Mouse (Mus musculus) heart, postnatal 0 days (tissue): ENCODE results near the gene Atp13a5. TPM values are rescaled to one million over a fixed set of nuclear protein-coding genes. Genes with fewer than 3 reads are reported as not detected.

Experiments
- ATAC-seq: fragments of 200-750 bp; cut with Nextera tagmentation; 2 replicates; pipeline ENCODE4 v1.8.0; 2017; ENCODE audit warnings: low read depth, moderate number of reproducible peaks, moderate library complexity; ENCODE audit not compliant: insufficient read depth
- DNase-seq: peaks from one replicate; pipeline ENCODE4 v3.0.0-alpha.2; 2016; ENCODE audit warnings: low spot score
- H3K27ac ChIP-seq: fragments of 300-500 bp; sonication (generic); 2 replicates; pipeline ENCODE4 v1.5.1; 2014; ENCODE audit warnings: low read depth, mild to moderate bottlenecking
- H3K27me3 ChIP-seq: fragments of 300-500 bp; sonication (generic); 2 replicates; pipeline ENCODE4 v1.6.1; 2014; ENCODE audit warnings: low read length, mixed read lengths; ENCODE audit not compliant: control insufficient read depth, insufficient read depth
- H3K36me3 ChIP-seq: fragments of 300-500 bp; sonication (generic); replicated peaks from 2 replicates; pipeline ENCODE4 v1.6.1; 2014; ENCODE audit warnings: low read length, mixed read lengths; ENCODE audit not compliant: control insufficient read depth, insufficient read depth
- H3K4me1 ChIP-seq: fragments of 300-500 bp; sonication (generic); 2 replicates; pipeline ENCODE4 v1.6.1; 2014; ENCODE audit warnings: antibody characterized with exemption; ENCODE audit not compliant: control insufficient read depth, insufficient read depth
- H3K4me2 ChIP-seq: fragments of 300-500 bp; sonication (generic); 2 replicates; pipeline ENCODE4 v1.6.1; 2014; ENCODE audit warnings: low read depth, mild to moderate bottlenecking, low read length, moderate library complexity
- H3K4me3 ChIP-seq: fragments of 300-500 bp; sonication (generic); 2 replicates; pipeline ENCODE4 v1.5.1; 2014; ENCODE audit warnings: low read depth, low read length
- H3K9ac ChIP-seq: fragments of 300-500 bp; sonication (generic); replicated peaks from 2 replicates; pipeline ENCODE4 v1.6.1; 2014; ENCODE audit warnings: low read depth, low read length, mixed read lengths
- H3K9me3 ChIP-seq: fragments of 300-500 bp; sonication (generic); replicated peaks from 2 replicates; pipeline ENCODE4 v1.6.1; 2016; ENCODE audit warnings: low read length; ENCODE audit not compliant: control insufficient read depth
- CTCF ChIP-seq: IDR thresholded peaks from 2 replicates; pipeline ENCODE4 v1.5.1; 2016; ENCODE audit warnings: antibody characterized with exemption, control low read depth, low read depth
- EP300 ChIP-seq: IDR thresholded peaks from 2 replicates; pipeline ENCODE4 v1.6.1; 2016; ENCODE audit warnings: antibody characterized with exemption, low read depth
- WGBS: fragments of 180-500 bp; shearing (Covaris S2); extraction: QIAGEN DNeasy Blood & Tissue Kit; methylation state at CpG from one replicate; pipeline ENCODE4 v1.1.7; 2014; 5-methylcytosine and 5-hydroxymethylcytosine counted together
- polyA plus RNA-seq: library from polyadenylated mRNA; unstranded; fragments of >200 nt; fragmentation: Nextera tagmentation; extraction: Ambion mirVana; gene quantifications from 2 replicates; pipeline ENCODE4 v1.2.1, GENCODE M21; 2015
- total RNA-seq: library from RNA; depleted of rRNA; stranded (reverse); fragments of >200 nt; gene quantifications from 2 replicates; pipeline ENCODE4 v1.2.3, GENCODE M21; 2014; ENCODE audit warnings: low replicate concordance

The Atp13a5 gene
- total and polyA plus RNA-seq, 2 experiments from 2014 or later: not detected

- H3K27ac ChIP-seq: no peak overlapping the region
- ATAC-seq: no peak
- H3K27me3 ChIP-seq: no peaks in the 10 kb centered on the region
- WGBS: 63% methylated on average over 3 of the region's 3 CpGs
- H3K4me2 ChIP-seq: no peak overlapping the region
- H3K4me1 ChIP-seq: no peaks in the 10 kb centered on the region
- no peak for DNase-seq
- H3K4me3 ChIP-seq: no peak overlapping the region
- H3K9ac ChIP-seq: no peak overlapping the region
- no peaks in the 10 kb centered on the region; the same call in 1 of the 2 replicates for H3K9me3 ChIP-seq
- TF ChIP-seq EP300 (no peak), CTCF (no peak)
- H3K36me3 ChIP-seq: no peaks in the 10 kb centered on the region
Measured at GRCm38 (mm10) chr16:29315391-29315790, 63.1 kb downstream of the Atp13a5 start.

- no peaks in the 10 kb centered on the region for H3K4me1 ChIP-seq
- H3K9ac ChIP-seq: no peak overlapping the region
- no peak overlapping the region for H3K4me2 ChIP-seq
- H3K9me3 ChIP-seq: no peaks in the 10 kb centered on the region; the same call in 1 of the 2 replicates
- H3K27me3 ChIP-seq: no peaks in the 10 kb centered on the region
- H3K27ac ChIP-seq: no peak overlapping the region
- ATAC-seq: no peak
- H3K36me3 ChIP-seq: no peaks in the 10 kb centered on the region
- TF ChIP-seq CTCF: no peak
- no peak for TF ChIP-seq EP300
- WGBS: 76% methylated on average over 3 of the region's 3 CpGs
- H3K4me3 ChIP-seq: no peak overlapping the region
- DNase-seq: no peak
Measured at GRCm38 (mm10) chr16:29314991-29315390, 63.5 kb downstream of the Atp13a5 start.

DNA sequence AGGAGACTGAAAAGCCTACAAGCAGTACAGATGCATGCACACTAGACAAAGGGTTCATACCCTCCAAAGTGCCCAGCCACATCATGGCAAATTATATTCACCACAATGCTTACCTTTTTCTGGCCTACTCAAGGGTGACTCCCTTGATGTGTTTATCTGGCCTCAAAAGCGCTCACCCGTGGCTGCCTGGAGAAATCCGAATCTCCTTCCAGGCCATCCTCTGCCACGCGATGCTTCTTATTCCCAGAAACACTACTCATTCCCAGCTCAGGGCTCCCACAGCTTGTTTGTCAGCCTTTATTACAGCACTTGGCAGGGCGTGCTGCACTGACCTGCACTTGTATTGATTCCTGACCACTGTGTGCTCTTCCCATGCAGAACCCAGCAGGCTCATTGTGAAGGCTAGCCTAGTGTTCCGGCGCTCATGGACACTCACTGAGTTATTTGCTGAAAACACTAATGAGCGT, 80.9 kb downstream of the Atp13a5 start:
- Histone ChIP-seq H3K4me1 (no peaks in the 10 kb centered on the region), H3K4me3 (no peak overlapping the region), H3K9me3 (no peaks in the 10 kb centered on the region), H3K27ac (no peak overlapping the region), H3K36me3 (no peaks in the 10 kb centered on the region), H3K4me2 (no peak overlapping the region), H3K9ac (no peak overlapping the region), H3K27me3 (no peaks in the 10 kb centered on the region)
- ATAC-seq: no peak
- no peak for DNase-seq
- no peak for TF ChIP-seq EP300
- 85% methylated on average over 9 of the region's 9 CpGs for WGBS

DNA sequence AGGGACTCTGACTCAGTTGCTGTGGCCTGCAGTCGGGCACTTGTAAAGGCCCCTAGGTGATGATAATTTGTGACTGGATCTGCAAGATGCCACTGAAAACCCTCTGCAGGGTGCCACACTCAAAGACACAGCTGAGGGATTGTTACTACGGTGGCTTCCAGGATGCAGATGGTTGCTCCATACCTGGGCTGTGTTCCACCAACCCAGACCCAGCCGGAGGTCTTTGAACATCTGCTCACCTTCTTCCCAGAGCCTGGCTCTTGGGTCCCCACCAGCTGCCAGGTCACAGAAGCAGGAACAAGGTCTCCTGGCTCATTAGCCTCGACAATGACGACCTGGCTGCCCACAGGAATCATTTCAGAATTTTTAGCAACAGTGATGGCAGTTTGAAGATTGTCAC, 97.8 kb downstream of the Atp13a5 start:
- no peak overlapping the region for H3K4me3 ChIP-seq
- H3K27me3 ChIP-seq: no peaks in the 10 kb centered on the region
- ATAC-seq (no peak), DNase-seq (no peak)
- no peak overlapping the region for H3K27ac ChIP-seq
- no peak overlapping the region for H3K4me2 ChIP-seq
- H3K4me1 ChIP-seq: no peaks in the 10 kb centered on the region
- H3K9ac ChIP-seq: no peak overlapping the region
- 59% methylated on average over 5 of the region's 5 CpGs for WGBS
- H3K9me3 ChIP-seq: no peaks in the 10 kb centered on the region
- TF ChIP-seq CTCF (no peak), EP300 (no peak)
- H3K36me3 ChIP-seq: no peaks in the 10 kb centered on the region

GRCm38 (mm10) chr16:29254325-29254724, 124.2 kb downstream of the Atp13a5 start:
- Histone ChIP-seq H3K4me3 (no peak overlapping the region), H3K27ac (no peak overlapping the region), H3K9me3 (no peaks in the 10 kb centered on the region), H3K27me3 (no peaks in the 10 kb centered on the region), H3K4me1 (no peaks in the 10 kb centered on the region), H3K36me3 (no peaks in the 10 kb centered on the region), H3K9ac (no peak overlapping the region), H3K4me2 (no peak overlapping the region)
- DNase-seq (no peak), ATAC-seq (no peak)
- WGBS: 68% methylated on average over 4 of the region's 4 CpGs
- no peak for TF ChIP-seq CTCF
- TF ChIP-seq EP300: no peak

DNA sequence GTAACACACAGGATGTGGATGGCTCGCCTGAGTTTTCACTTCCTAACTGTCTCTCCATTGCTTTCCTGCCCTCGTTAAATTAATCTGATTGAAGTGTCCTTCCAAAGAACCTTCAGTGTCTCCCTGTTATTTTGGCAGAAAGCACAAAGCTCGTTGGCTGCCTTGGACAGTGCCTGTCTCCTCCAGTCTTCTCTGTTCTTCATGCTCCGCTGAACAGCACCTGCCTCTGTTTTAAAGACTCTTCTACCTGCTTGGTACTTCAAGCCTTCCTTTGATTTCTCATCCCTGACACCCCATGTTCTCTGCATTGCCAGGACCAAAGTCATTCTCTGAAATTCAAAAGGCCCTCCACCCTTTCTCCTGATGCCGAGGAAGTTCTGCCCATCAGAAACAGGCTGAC, 142.6 kb downstream of the Atp13a5 start:
- Histone ChIP-seq H3K9ac (no peak overlapping the region), H3K36me3 (no peaks in the 10 kb centered on the region), H3K9me3 (no peaks in the 10 kb centered on the region), H3K4me3 (no peak overlapping the region), H3K4me2 (no peak overlapping the region), H3K27me3 (no peaks in the 10 kb centered on the region), H3K27ac (no peak overlapping the region), H3K4me1 (no peaks in the 10 kb centered on the region)
- no peak for TF ChIP-seq CTCF
- TF ChIP-seq EP300: no peak
- DNase-seq (no peak), ATAC-seq (no peak)
- WGBS: 65% methylated on average over 5 of the region's 5 CpGs
